Mouse (Mus musculus): Measurements from ENCODE around the gene Higd1a. TPM values are rescaled to one million over a fixed set of nuclear protein-coding genes. Genes with fewer than 3 reads are reported as not detected.

Gene Higd1a
- total RNA-seq, 4 experiments from 2014 or later: 73.8 to 88.7 (median 86.3) TPM

GRCm38 (mm10) chr9:121798887-121799520, 59.2 kb downstream of the Higd1a start:
- no peak for DNase-seq (ENCODE audit: low spot score in 2 of 2)

Other genes starting within 250 kb of the Higd1a start
- 1 to 10 TPM in 3 of 4 experiments, under 1 TPM in 1; 0.80 to 4.4 (median 3.2) TPM for gene Lyzl4, start 216.3 kb downstream of the Higd1a start, total RNA-seq (2022)
- 10 to 100 TPM; 17.8 to 20.5 (median 18.4) TPM for gene Vipr1, start 215.6 kb downstream of the Higd1a start, total RNA-seq (2022)
- 10 to 100 TPM; 22.7 to 34.7 (median 29.1) TPM for gene Sec22c, start 152.9 kb downstream of the Higd1a start, total RNA-seq (2022)
- 10 to 100 TPM; 64.8 to 73.8 (median 69.7) TPM for gene Ss18l2, start 148.0 kb downstream of the Higd1a start, total RNA-seq (2022)
- gene Nktr, start 139.2 kb downstream of the Higd1a start, total RNA-seq (2022): 100 to 1,000 TPM in 3 of 4 experiments, 10 to 100 TPM in 1; 96.7 to 159 (median 122) TPM
- gene Zfp651, start 99.0 kb downstream of the Higd1a start, total RNA-seq (2022): 100 to 1,000 TPM in 2 of 4 experiments, 10 to 100 TPM in 2; 97.3 to 102 (median 99.5) TPM
- gene Klhl40, start 80.8 kb downstream of the Higd1a start, total RNA-seq (2022): 1 to 10 TPM; 3.5 to 5.7 (median 4.4) TPM
- 10 to 100 TPM; 15.2 to 23.6 (median 20.1) TPM for gene Hhatl, start 65.9 kb downstream of the Higd1a start, total RNA-seq (2022)
- 10 to 100 TPM in 1 of 4 experiments, 1 to 10 TPM in 3; 4.3 to 10.7 (median 9.4) TPM for gene Ccdc13, start 18.9 kb downstream of the Higd1a start, total RNA-seq (2022)
- gene Ackr2, start 40.0 kb upstream of the Higd1a start, total RNA-seq (2022): 1 to 10 TPM; 1.8 to 2.8 (median 2.2) TPM
- not detected for gene Cyp8b1, start 57.9 kb upstream of the Higd1a start, total RNA-seq (2022)
- gene Fam198a, start 92.6 kb upstream of the Higd1a start, total RNA-seq (2022): 1 to 10 TPM; 5.4 to 7.6 (median 7.0) TPM
- 10 to 100 TPM; 37.2 to 46.1 (median 43.4) TPM for gene Pomgnt2, start 138.7 kb upstream of the Higd1a start, total RNA-seq (2022)

Measured in layer of hippocampus, adult 8-10 months (tissue).